In the genomic region with DNA sequence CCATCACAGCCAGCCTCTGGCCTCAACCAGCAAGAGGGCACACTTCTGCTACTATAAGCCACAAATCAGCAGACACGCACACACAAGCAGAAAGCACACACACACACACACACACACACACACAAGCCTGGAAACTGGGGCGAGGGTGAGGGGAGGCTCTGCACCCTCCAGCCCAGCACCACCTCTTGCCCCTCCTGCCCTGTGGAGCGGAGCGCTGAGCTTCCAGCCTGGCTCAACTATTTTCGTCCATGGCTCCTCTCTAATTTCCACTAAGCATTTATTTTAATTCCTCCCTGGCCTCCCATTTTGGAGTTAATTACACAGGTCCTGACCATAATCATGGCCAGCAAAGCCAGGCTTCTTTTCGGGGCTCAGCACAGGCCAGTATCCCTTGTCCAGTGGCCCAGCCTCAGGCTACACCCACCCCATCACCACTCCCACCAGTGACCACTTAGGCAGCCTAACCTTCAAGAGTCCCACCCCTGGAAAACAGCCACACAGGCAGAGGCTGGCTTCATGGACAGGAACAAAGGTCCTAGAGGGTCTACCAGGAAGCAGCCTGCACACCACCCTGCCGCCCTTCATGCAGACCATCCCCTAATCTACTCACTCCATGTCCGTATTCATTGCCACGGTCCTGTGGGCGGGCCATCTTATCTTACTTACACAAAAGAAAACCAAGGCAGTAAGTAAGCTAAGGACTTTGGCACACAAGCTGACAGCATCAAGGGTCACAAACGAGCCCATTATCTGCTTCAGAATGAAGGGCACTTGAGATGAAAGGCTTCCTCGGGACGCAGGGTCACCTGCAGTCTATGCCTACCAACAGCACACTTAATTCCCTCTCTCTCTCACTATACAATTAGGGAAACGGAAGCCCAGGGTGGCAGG, we compare ENCODE assay signal across 12 mouse cellular contexts. TPM values are rescaled to one million over a fixed set of nuclear protein-coding genes. Genes with fewer than 3 reads are reported as not detected.
DNase-seq lines count a peak whose midpoint lies in the region; ATAC-seq and TF ChIP-seq lines count a peak whose summit lies in the region.
"Had no signal": no experiment of that assay in that cellular context is flagged by ENCODE, and none has a peak within 500 bp of the region (broad histone marks: within the 10 kb centered on the region; RNA-seq: fewer than 3 reads in every experiment).

No protein-coding gene starts in this region.

- H3K36me3 ChIP-seq in hindbrain, embryonic 10.5 days: peaks cover 35% of the 10 kb centered on the region
- H3K36me3 ChIP-seq in hindbrain, embryonic 14.5 days (replicated peaks; ENCODE audit: control insufficient read depth, insufficient read depth): 0 out of 2 replicates have a peak, but pooled peaks cover 7% of the 10 kb centered on the region
- H3K36me3 ChIP-seq in testis, adult 2 months (ENCODE audit: control insufficient read depth, insufficient read depth, low read length): no peaks in the 10 kb centered on the region
- no peaks in the 10 kb centered on the region for H3K36me3 ChIP-seq in lung, postnatal 0 days (ENCODE audit: insufficient read depth, low read length)

- 56% methylated on average over 14 of the region's 14 CpGs for WGBS in hindbrain, embryonic 10.5 days
- 53% methylated on average over 14 of the region's 14 CpGs for WGBS in hindbrain, embryonic 14.5 days
- 38% methylated on average over 14 of the region's 14 CpGs for WGBS in lung, postnatal 0 days

- no peak for TF ChIP-seq POLR2A in testis, adult 2 months (IDR thresholded peaks at IDR 0.05; ENCODE audit: control insufficient read depth, low read depth, low read length)

- intact Hi-C loops in gastrocnemius, adult 2 months (cut with DNase I): no loop called here

- H3K27me3 ChIP-seq in hindbrain, embryonic 10.5 days (ENCODE audit: insufficient read depth, poor library complexity, severe bottlenecking): no peaks in the 10 kb centered on the region
- H3K27me3 ChIP-seq in hindbrain, embryonic 14.5 days (ENCODE audit: control insufficient read depth, insufficient read depth, low read length): no peaks in the 10 kb centered on the region
- H3K27me3 ChIP-seq in testis, adult 2 months (ENCODE audit: control insufficient read depth, insufficient read depth, low read length): no peaks in the 10 kb centered on the region
- H3K27me3 ChIP-seq in lung, postnatal 0 days (replicated peaks; ENCODE audit: insufficient read depth, low read length): no peaks in the 10 kb centered on the region
- H3K27me3 ChIP-seq: midbrain, embryonic 12.5 days had no signal

- H3K4me1 ChIP-seq in hindbrain, embryonic 10.5 days (replicated peaks): peaks cover 73% of the 10 kb centered on the region
- peaks cover 30% of the 10 kb centered on the region for H3K4me1 ChIP-seq in hindbrain, embryonic 14.5 days (replicated peaks; ENCODE audit: control insufficient read depth, insufficient read depth, low read length)
- H3K4me1 ChIP-seq in testis, adult 2 months (ENCODE audit: control insufficient read depth, insufficient read depth, low read length): no peaks in the 10 kb centered on the region; the same call in 1 of the 2 replicates
- H3K4me1 ChIP-seq in lung, postnatal 0 days (ENCODE audit: insufficient read depth, low read depth, low read length): peaks cover 16% of the 10 kb centered on the region; the same call in 1 of the 2 replicates

- no peak overlapping the region for H3K9ac ChIP-seq in hindbrain, embryonic 14.5 days
- no peak overlapping the region for H3K9ac ChIP-seq in lung, postnatal 0 days (replicated peaks; ENCODE audit: low read depth)
- H3K9ac ChIP-seq: midbrain, embryonic 12.5 days had no signal

- no peak overlapping the region for H3K4me2 ChIP-seq in hindbrain, embryonic 14.5 days (replicated peaks)
- no peak overlapping the region for H3K4me2 ChIP-seq in lung, postnatal 0 days (replicated peaks; ENCODE audit: low read depth, low read length)
- H3K4me2 ChIP-seq: midbrain, embryonic 12.5 days had no signal

- H3K4me3 ChIP-seq in hindbrain, embryonic 10.5 days: no peak overlapping the region
- H3K4me3 ChIP-seq in hindbrain, embryonic 14.5 days (replicated peaks; ENCODE audit: low read length): no peak overlapping the region
- peak overlapping the region; percentile 59 for H3K4me3 ChIP-seq in testis, adult 2 months (ENCODE audit: control insufficient read depth, low read depth, low read length)
- H3K4me3 ChIP-seq in lung, postnatal 0 days (ENCODE audit: low read depth, low read length): no peak overlapping the region
- H3K4me3 ChIP-seq in gastrocnemius, adult 2 months: no peak overlapping the region
- H3K4me3 ChIP-seq: midbrain, embryonic 12.5 days had no signal

- no peak for ATAC-seq in hindbrain, embryonic 14.5 days (ENCODE audit: low FRiP score)
- peak; percentile 87 for ATAC-seq in lung, postnatal 0 days

- no peak for DNase-seq in hindbrain, embryonic 10.5 days (ENCODE audit: low spot score)
- DNase-seq in hindbrain, embryonic 14.5 days (ENCODE audit: low spot score): no peak
- DNase-seq in testis, postnatal 14 days (ENCODE audit: low spot score): no peak
- DNase-seq in lung, postnatal 0 days (ENCODE audit: low spot score): peak; percentile 89
- DNase-seq in gastrocnemius, adult 2 months: no peak
- DNase-seq in frontal cortex, postnatal 36 days (ENCODE audit: low spot score in 2 of 2): no peak
- no peak for DNase-seq in spleen, postnatal 10 days (ENCODE audit: low spot score in 2 of 2)
- DNase-seq: cerebellum, adult 11 months; retina, postnatal 1 day; thymus, adult 2 months had no signal

- peak overlapping the region; percentile 69 for H3K27ac ChIP-seq in hindbrain, embryonic 10.5 days
- H3K27ac ChIP-seq in hindbrain, embryonic 14.5 days: no peak overlapping the region
- H3K27ac ChIP-seq in testis, adult 2 months (ENCODE audit: control insufficient read depth, insufficient read depth, low read depth, low read length): no peak overlapping the region
- H3K27ac ChIP-seq in lung, postnatal 0 days (ENCODE audit: low read length): peak overlapping the region; percentile 66
- no peak overlapping the region for H3K27ac ChIP-seq in gastrocnemius, adult 2 months
- H3K27ac ChIP-seq: midbrain, embryonic 12.5 days had no signal

- no peak for TF ChIP-seq CTCF in testis, adult 2 months (IDR thresholded peaks at IDR 0.05; ENCODE audit: control insufficient read depth, insufficient read depth, insufficient replicate concordance, low read depth, low read length)
- TF ChIP-seq CTCF in lung, postnatal 0 days (IDR thresholded peaks at IDR 0.05): no peak
- TF ChIP-seq CTCF in gastrocnemius, adult 2 months (IDR thresholded peaks at IDR 0.05): no peak

- TF ChIP-seq EP300 in lung, postnatal 0 days (IDR thresholded peaks at IDR 0.05): peak; percentile 85; the same call in 1 of the 2 replicates

- H3K9me3 ChIP-seq in hindbrain, embryonic 10.5 days: peaks cover 4% of the 10 kb centered on the region; the same call in 1 of the 2 replicates
- no peaks in the 10 kb centered on the region for H3K9me3 ChIP-seq in hindbrain, embryonic 14.5 days (ENCODE audit: control insufficient read depth, low read length)
- no peaks in the 10 kb centered on the region for H3K9me3 ChIP-seq in lung, postnatal 0 days (ENCODE audit: low read length)
- H3K9me3 ChIP-seq: midbrain, embryonic 12.5 days had no signal

RNA-seq across cellular contexts. Expression of gene Vav2, which starts 37.3 kb away (rescaled TPM):
- polyA plus RNA-seq in hindbrain, embryonic 10.5 days (2016; fragmentation: Nextera tagmentation; extraction: Ambion mirVana): 13.6 and 16.9 TPM in 2 replicates
- 15.0 and 16.0 TPM in 2 replicates for polyA plus RNA-seq in hindbrain, embryonic 14.5 days (2014; fragmentation: Nextera tagmentation; extraction: Ambion mirVana)
- polyA plus RNA-seq in testis, adult 2 months (2012; rRNA removed): 35.7 and 56.1 TPM in 2 replicates
- 11.8 and 12.1 TPM in 2 replicates for polyA plus RNA-seq in lung, postnatal 0 days (2015; fragmentation: Nextera tagmentation; extraction: Ambion mirVana)
- total RNA-seq in gastrocnemius, adult 2 months (2021): 1 to 10 TPM; 2.0 to 4.3 TPM

RNA-seq across cellular contexts. Expression of gene Brd3os, which starts 52.6 kb away (rescaled TPM):
- polyA plus RNA-seq in hindbrain, embryonic 10.5 days (2016; fragmentation: Nextera tagmentation; extraction: Ambion mirVana): 9.9 and 16.5 TPM in 2 replicates
- polyA plus RNA-seq in hindbrain, embryonic 14.5 days (2014; fragmentation: Nextera tagmentation; extraction: Ambion mirVana): 43.8 and 45.9 TPM in 2 replicates
- 9.7 and 13.3 TPM in 2 replicates for polyA plus RNA-seq in testis, adult 2 months (2012; rRNA removed)
- polyA plus RNA-seq in lung, postnatal 0 days (2015; fragmentation: Nextera tagmentation; extraction: Ambion mirVana): 3.4 and 3.8 TPM in 2 replicates
- total RNA-seq in gastrocnemius, adult 2 months (2021): 1 to 10 TPM in 1 of 2 experiments, under 1 TPM in 1; 0.61 to 1.0 TPM

Comparison
In these comparisons a context has a peak if more than half of its experiments do, and no peak if none do; other contexts are left out.
1. H3K27ac ChIP-seq: peak in hindbrain, embryonic 10.5 days (single experiment) and lung, postnatal 0 days (single experiment); none in hindbrain, embryonic 14.5 days (single experiment), testis, adult 2 months (single experiment) and gastrocnemius, adult 2 months (single experiment).